Mouse (Mus musculus) urinary bladder, postnatal 36 days (tissue): ENCODE data around the gene Olfr465-ps1.
A peak's percentile ranks its signal among the peaks of the same experiment; 100 is the strongest.

ENCODE experiments used
- DNase-seq, 2 experiments: peaks; one replicate each; pipeline ENCODE4 v3.0.0; 2022; ENCODE audit warnings: low spot score in 2 of 2, mixed read lengths in 1 of 2

Gene Olfr465-ps1

GRCm38 (mm10) chr13:65137789-65138188 is at the start of gene Olfr465-ps1:
Gene Olfr465-ps1, plus strand, starts transcription at chr13:65138089.
- DNase-seq, result no peak

- DNase-seq, result no peak
Observed at GRCm38 (mm10) chr13:65095923-65096322, 42.0 kb upstream of the Olfr465-ps1 start.

GRCm38 (mm10) chr13:65097018-65097417 is 40.9 kb upstream of the Olfr465-ps1 start:
- DNase-seq, result no peak

GRCm38 (mm10) chr13:65100678-65101077 is 37.2 kb upstream of the Olfr465-ps1 start:
- DNase-seq, result no peak

GRCm38 (mm10) chr13:65101232-65101631 is 36.7 kb upstream of the Olfr465-ps1 start:
- DNase-seq, result no peak

- no peak for DNase-seq
Observed at GRCm38 (mm10) chr13:65111961-65112360, 25.9 kb upstream of the Olfr465-ps1 start.

GRCm38 (mm10) chr13:65112459-65113110 is 25.3 kb upstream of the Olfr465-ps1 start, which contains the start of gene Mfsd14b:
Gene Mfsd14b, minus strand, starts transcription at chr13:65112975.
- DNase-seq, result peak; percentile 86 to 88

GRCm38 (mm10) chr13:65113239-65113638 is 24.6 kb upstream of the Olfr465-ps1 start:
- DNase-seq, result no peak

- DNase-seq, result no peak
Observed at GRCm38 (mm10) chr13:65120984-65121383, 16.9 kb upstream of the Olfr465-ps1 start.

GRCm38 (mm10) chr13:65122111-65122510 is 15.8 kb upstream of the Olfr465-ps1 start:
- no peak for DNase-seq

- no peak for DNase-seq
Observed at GRCm38 (mm10) chr13:65127063-65127847, 10.6 kb upstream of the Olfr465-ps1 start.

- DNase-seq, result no peak
Observed at GRCm38 (mm10) chr13:65149940-65150339, 12.1 kb downstream of the Olfr465-ps1 start, which contains the start of gene Olfr466. Gene Olfr466, plus strand, starts transcription at chr13:65150240.

- no peak for DNase-seq
Observed at GRCm38 (mm10) chr13:65174102-65174501, 36.2 kb downstream of the Olfr465-ps1 start.

- peak; percentile 3 to 7 for DNase-seq
Observed at GRCm38 (mm10) chr13:65175734-65176471, 38.0 kb downstream of the Olfr465-ps1 start.

GRCm38 (mm10) chr13:65176472-65177091 is 38.7 kb downstream of the Olfr465-ps1 start:
- DNase-seq, result no peak
